Mouse (Mus musculus): ENCODE measurements around the gene Psme1. TPM values are rescaled to one million over a fixed set of nuclear protein-coding genes. Genes with fewer than 3 reads are reported as not detected.

Gene Psme1
- total RNA-seq, 1 experiment = 32.8 TPM

DNA sequence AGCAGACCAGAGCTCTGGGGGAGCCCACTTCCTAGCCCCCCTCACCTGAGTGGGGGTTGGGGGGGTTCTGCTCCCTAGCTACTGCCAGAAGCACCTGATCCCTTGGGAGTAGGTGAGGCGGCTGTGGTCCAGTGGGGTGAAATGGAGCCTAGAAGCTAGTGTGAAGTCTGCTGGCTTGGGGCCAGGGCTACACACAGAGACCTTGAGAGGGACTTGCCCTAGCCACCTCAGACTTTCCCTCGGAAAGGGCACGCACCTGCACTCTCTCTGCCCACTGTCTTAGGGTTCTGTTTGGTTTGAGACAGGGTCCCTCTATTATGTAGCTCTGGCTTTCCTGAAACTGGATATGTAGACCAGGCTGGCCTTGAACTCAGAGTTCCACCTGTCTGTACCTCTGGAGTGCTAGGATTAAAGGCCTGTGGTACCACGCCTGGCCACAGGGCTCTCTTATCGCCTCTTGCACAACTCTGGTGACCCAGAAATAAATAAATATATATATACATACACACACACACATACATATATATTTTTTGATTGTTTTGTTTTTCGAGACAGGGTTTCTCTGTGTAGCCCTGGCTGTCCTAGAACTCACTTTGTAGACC is 846 bp downstream of the Psme1 start:
- TF ChIP-seq MAFK (IDR thresholded peaks at IDR 0.05; ENCODE audit: insufficient read depth, low read depth, low read length) = no peak
- H3K27ac ChIP-seq (ENCODE audit: insufficient read depth, low read depth, low read length, poor library complexity, severe bottlenecking) = 0 out of 2 replicates have a peak overlapping the region, but pooled peaks have one; percentile 35
- no peak for DNase-seq (ENCODE audit: low read depth, low spot score)
- H3K9ac ChIP-seq (ENCODE audit: insufficient read depth, low read depth, low read length, poor library complexity, severe bottlenecking) = peak overlapping the region; percentile 68
- H3K9me3 ChIP-seq (ENCODE audit: control insufficient read depth, insufficient read depth, low read depth, low read length) = no peaks in the 10 kb centered on the region
- in situ Hi-C loops (cut with MboI; ENCODE audit: low sequenced_read_pairs in 2 of 2, unreplicated experiment in 2 of 2) = no loop called here
- peaks cover 13% of the 10 kb centered on the region; the same call in 1 of the 2 replicates for H3K36me3 ChIP-seq (ENCODE audit: control insufficient read depth, insufficient read depth, low read length, poor library complexity, severe bottlenecking)
- H3K4me1 ChIP-seq (ENCODE audit: control insufficient read depth in 2 of 2, insufficient read depth in 2 of 2, low read length in 2 of 2, poor library complexity in 1 of 2) = peaks cover 6 to 23% of the 10 kb centered on the region in 2 experiments; a peak in 3 of 4 replicates
- H3K4me3 ChIP-seq (ENCODE audit: insufficient read depth in 1 of 2, low read depth in 1 of 2, low read length in 2 of 2, poor library complexity in 1 of 2, severe bottlenecking in 1 of 2) = peak overlapping the region; percentile 65 to 81

DNA sequence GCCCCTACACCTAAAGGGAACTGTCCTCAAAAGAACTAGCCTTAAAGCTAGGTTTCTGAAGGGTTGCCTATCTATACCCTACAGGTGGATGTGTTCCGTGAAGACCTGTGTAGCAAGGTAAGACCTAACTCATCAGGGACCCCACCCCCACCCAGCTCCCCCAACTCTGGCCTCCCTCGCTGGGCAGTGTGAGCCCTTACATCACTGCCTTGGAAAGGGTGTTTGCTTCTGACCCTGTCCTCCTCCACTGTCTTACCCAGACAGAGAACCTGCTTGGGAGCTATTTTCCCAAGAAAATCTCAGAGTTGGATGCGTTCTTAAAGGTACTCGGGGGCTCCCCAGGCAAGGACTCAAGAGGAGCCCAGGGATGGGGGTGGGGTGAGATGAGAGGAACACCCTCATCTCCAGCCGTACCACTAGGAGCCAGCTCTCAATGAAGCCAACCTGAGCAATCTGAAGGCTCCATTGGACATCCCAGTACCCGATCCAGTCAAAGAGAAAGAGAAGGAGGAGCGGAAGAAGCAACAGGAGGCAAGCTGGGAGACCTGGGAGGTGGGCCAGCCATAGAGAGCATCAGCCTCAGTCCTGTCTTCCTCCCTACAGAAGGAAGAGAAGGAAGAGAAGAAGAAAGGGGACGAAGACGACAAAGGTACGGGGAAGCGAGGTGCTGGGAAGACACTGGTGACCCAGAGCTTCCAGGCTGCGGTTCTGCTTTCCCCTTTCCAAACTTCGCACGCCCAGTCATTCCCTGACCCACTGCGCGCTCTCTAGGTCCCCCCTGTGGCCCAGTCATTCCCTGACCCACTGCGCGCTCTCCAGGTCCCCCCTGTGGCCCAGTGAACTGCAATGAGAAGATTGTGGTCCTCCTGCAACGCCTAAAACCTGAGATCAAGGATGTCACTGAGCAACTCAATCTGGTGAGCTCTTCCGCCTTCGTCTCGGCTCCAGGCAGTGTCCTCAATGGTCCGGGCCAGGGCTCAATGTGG is 1.9 kb downstream of the Psme1 start:
- in situ Hi-C loops (cut with MboI; ENCODE audit: low sequenced_read_pairs in 2 of 2, unreplicated experiment in 2 of 2) = no loop called here
- Histone ChIP-seq H3K27ac (ENCODE audit: insufficient read depth, low read depth, low read length, poor library complexity, severe bottlenecking) (no peak overlapping the region), H3K36me3 (ENCODE audit: control insufficient read depth, insufficient read depth, low read length, poor library complexity, severe bottlenecking) (peaks cover 13% of the 10 kb centered on the region; the same call in 1 of the 2 replicates), H3K9me3 (ENCODE audit: control insufficient read depth, insufficient read depth, low read depth, low read length) (no peaks in the 10 kb centered on the region), H3K4me1 (ENCODE audit: control insufficient read depth in 2 of 2, insufficient read depth in 2 of 2, low read length in 2 of 2, poor library complexity in 1 of 2) (peaks cover 6 to 25% of the 10 kb centered on the region in 2 experiments; a peak in 3 of 4 replicates), H3K9ac (ENCODE audit: insufficient read depth, low read depth, low read length, poor library complexity, severe bottlenecking) (no peak overlapping the region), H3K4me3 (ENCODE audit: insufficient read depth in 1 of 2, low read depth in 1 of 2, low read length in 2 of 2, poor library complexity in 1 of 2, severe bottlenecking in 1 of 2) (peak overlapping the region in 1 of 2 experiments; percentile 30; a peak in 1 of 4 replicates)
- TF ChIP-seq ZNF384 (IDR thresholded peaks at IDR 0.05; ENCODE audit: low read depth, low read length) = no peak
- no peak for TF ChIP-seq ZC3H11A (IDR thresholded peaks at IDR 0.05; ENCODE audit: borderline replicate concordance, low read depth, low read length)
- no peak for TF ChIP-seq HCFC1 (IDR thresholded peaks at IDR 0.05; ENCODE audit: borderline replicate concordance, insufficient read depth, low read length)
- no peak for TF ChIP-seq CHD2 (IDR thresholded peaks at IDR 0.05; ENCODE audit: low read depth, low read length)
- no peak for TF ChIP-seq MAFK (IDR thresholded peaks at IDR 0.05; ENCODE audit: insufficient read depth, low read depth, low read length)
- no peak for DNase-seq (ENCODE audit: low read depth, low spot score)

DNA sequence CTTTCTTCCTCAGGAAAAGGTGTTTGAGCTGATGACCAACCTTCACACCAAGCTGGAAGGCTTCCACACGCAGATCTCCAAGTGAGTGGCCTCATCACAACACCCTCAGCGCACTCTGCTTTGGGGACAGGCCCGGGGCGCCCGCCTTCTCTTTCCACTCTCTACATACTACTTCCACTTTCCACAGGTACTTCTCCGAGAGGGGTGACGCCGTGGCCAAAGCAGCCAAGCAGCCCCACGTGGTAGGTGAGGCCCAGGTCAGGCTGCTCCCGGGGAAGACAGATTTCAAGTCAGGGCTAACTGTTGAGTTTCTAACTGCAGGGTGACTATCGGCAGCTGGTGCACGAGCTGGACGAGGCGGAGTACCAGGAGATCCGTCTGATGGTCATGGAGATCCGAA is 2.8 kb downstream of the Psme1 start:
- TF ChIP-seq HCFC1 (IDR thresholded peaks at IDR 0.05; ENCODE audit: borderline replicate concordance, insufficient read depth, low read length) (no peak), ZC3H11A (IDR thresholded peaks at IDR 0.05; ENCODE audit: borderline replicate concordance, low read depth, low read length) (no peak), ZNF384 (IDR thresholded peaks at IDR 0.05; ENCODE audit: low read depth, low read length) (no peak), CHD2 (IDR thresholded peaks at IDR 0.05; ENCODE audit: low read depth, low read length) (no peak), MAFK (IDR thresholded peaks at IDR 0.05; ENCODE audit: insufficient read depth, low read depth, low read length) (no peak)
- no peak for DNase-seq (ENCODE audit: low read depth, low spot score)
- in situ Hi-C loops (cut with MboI; ENCODE audit: low sequenced_read_pairs in 2 of 2, unreplicated experiment in 2 of 2) = no loop called here
- no peak overlapping the region for H3K9ac ChIP-seq (ENCODE audit: insufficient read depth, low read depth, low read length, poor library complexity, severe bottlenecking)
- peaks cover 6 to 22% of the 10 kb centered on the region in 2 experiments; a peak in 3 of 4 replicates for H3K4me1 ChIP-seq (ENCODE audit: control insufficient read depth in 2 of 2, insufficient read depth in 2 of 2, low read length in 2 of 2, poor library complexity in 1 of 2)
- peaks cover 13% of the 10 kb centered on the region; the same call in 1 of the 2 replicates for H3K36me3 ChIP-seq (ENCODE audit: control insufficient read depth, insufficient read depth, low read length, poor library complexity, severe bottlenecking)
- H3K4me3 ChIP-seq (ENCODE audit: insufficient read depth in 1 of 2, low read depth in 1 of 2, low read length in 2 of 2, poor library complexity in 1 of 2, severe bottlenecking in 1 of 2) = no peak overlapping the region
- H3K9me3 ChIP-seq (ENCODE audit: control insufficient read depth, insufficient read depth, low read depth, low read length) = no peaks in the 10 kb centered on the region
- H3K27ac ChIP-seq (ENCODE audit: insufficient read depth, low read depth, low read length, poor library complexity, severe bottlenecking) = no peak overlapping the region

DNA sequence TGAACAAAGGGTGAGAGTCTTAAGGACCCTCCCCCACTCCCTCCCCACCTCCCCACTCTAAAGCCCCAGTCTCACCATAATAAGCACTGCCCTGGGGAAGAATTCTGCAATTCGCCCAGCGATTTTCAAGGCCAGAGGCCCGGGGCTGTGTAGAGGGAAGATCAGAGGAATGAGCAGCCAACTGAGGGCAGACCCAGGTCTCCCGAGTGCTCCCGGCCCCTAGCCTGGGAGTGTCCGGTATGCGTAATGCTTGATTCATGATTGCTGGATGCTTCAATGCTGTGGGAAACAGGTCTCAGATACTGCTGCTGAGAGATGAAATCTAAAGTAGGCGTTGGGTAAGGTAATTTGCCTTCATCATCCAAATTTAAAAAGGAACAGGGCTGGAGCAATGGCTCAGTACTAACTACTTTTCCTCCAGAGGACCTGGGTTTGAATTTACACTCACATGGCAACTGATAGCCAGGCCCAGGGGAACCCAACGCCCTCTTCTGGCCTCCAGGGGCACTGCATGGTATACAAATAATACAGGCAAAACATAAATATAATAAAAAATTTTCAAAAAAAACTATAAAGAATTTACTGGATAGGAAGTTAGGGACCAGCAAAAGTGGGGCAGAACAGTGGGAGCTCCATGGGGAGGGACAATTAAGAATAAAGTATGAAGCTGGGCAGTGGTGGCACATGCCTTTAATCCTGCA is 4.2 kb downstream of the Psme1 start:
- in situ Hi-C loops (cut with MboI; ENCODE audit: low sequenced_read_pairs in 2 of 2, unreplicated experiment in 2 of 2) = no loop called here
- H3K36me3 ChIP-seq (ENCODE audit: control insufficient read depth, insufficient read depth, low read length, poor library complexity, severe bottlenecking) = peaks cover 13% of the 10 kb centered on the region; the same call in 1 of the 2 replicates
- H3K27ac ChIP-seq (ENCODE audit: insufficient read depth, low read depth, low read length, poor library complexity, severe bottlenecking) = no peak overlapping the region
- H3K4me1 ChIP-seq (ENCODE audit: control insufficient read depth in 2 of 2, insufficient read depth in 2 of 2, low read length in 2 of 2, poor library complexity in 1 of 2) = peaks cover 6 to 19% of the 10 kb centered on the region in 2 experiments; a peak in 3 of 4 replicates
- H3K9me3 ChIP-seq (ENCODE audit: control insufficient read depth, insufficient read depth, low read depth, low read length) = no peaks in the 10 kb centered on the region
- TF ChIP-seq ZC3H11A (IDR thresholded peaks at IDR 0.05; ENCODE audit: borderline replicate concordance, low read depth, low read length) = no peak
- TF ChIP-seq HCFC1 (IDR thresholded peaks at IDR 0.05; ENCODE audit: borderline replicate concordance, insufficient read depth, low read length) = no peak
- no peak for TF ChIP-seq MAFK (IDR thresholded peaks at IDR 0.05; ENCODE audit: insufficient read depth, low read depth, low read length)
- TF ChIP-seq CHD2 (IDR thresholded peaks at IDR 0.05; ENCODE audit: low read depth, low read length) = no peak
- TF ChIP-seq ZNF384 (IDR thresholded peaks at IDR 0.05; ENCODE audit: low read depth, low read length) = no peak
- H3K9ac ChIP-seq (ENCODE audit: insufficient read depth, low read depth, low read length, poor library complexity, severe bottlenecking) = no peak overlapping the region
- no peak overlapping the region for H3K4me3 ChIP-seq (ENCODE audit: insufficient read depth in 1 of 2, low read depth in 1 of 2, low read length in 2 of 2, poor library complexity in 1 of 2, severe bottlenecking in 1 of 2)
- DNase-seq (ENCODE audit: low read depth, low spot score) = no peak
